Mouse (Mus musculus) neutrophil, adult 59 days (primary cell): ENCODE results near the gene Krtap12-1. TPM values are rescaled to one million over a fixed set of nuclear protein-coding genes. Genes with fewer than 3 reads are reported as not detected.

Experiments
- total RNA-seq, 2 experiments: library from RNA; stranded (reverse); gene quantifications; 1 replicate in 1 of 2; 2 replicates in 1 of 2; pipeline ENCODE4 v1.2.4; 2023

Gene Krtap12-1
- not detected for total RNA-seq

DNA sequence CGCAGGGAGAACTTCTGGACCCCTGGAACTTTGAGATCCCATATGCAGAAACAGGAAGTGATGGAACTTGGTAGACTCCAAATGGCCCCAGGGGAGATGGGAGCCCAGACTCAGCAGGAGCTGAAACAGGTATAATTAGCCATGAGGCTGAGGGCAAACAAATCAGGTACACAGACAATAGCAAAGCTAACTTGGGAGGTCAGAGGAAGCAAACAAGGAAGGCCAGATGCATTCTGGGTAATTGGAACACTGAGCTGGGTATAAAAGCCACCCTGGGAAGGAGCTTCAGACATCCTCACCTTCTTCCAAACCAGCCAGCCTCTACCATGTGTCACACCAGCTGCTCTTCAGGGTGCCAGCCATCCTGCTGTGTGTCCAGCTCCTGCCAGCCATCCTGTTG is at the start of gene Krtap12-1:
Gene Krtap12-1 (plus strand): TSS at position 301 of the 400 bp plus-strand sequence.

DNA sequence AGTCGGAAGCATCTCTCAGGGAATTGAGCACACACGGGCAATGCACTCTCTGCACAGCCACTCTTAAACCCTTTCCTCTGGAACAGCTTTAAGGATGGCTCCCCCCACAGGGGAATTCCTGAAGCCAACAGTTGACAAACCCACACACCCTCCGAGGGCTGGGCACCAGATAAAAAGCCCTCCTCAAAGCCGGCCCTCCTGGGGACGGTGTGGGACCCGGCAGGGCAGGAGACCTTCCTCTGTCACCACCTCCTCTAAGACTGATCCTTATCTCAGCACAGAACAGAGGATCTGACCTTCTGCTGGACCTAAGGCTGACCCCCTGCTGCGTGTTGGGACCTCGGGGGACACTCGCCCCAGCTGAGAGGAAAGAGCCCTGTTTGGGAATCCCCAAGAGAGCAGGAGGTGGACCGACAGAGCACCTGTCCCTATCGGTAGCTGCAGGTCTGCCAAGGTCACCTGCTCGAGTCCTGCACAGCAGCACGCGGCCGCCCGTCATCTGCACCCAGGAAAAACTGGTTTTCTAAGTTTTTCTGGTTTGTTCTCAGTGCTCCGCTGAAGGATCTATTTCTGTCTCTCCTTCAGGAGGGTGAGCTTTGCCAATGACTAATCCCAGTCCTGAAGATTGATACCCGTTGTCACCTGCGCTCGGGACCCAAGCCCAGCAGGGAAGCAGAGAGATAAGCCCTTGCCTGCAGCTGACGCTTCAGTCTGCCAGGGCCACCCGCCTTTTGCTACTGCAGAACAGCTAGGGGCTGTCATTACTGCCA is 34.3 kb upstream of the Krtap12-1 start, which contains the start of gene Tspear:
Gene Tspear (plus strand): TSS at position 675 of the 770 bp plus-strand sequence.

DNA sequence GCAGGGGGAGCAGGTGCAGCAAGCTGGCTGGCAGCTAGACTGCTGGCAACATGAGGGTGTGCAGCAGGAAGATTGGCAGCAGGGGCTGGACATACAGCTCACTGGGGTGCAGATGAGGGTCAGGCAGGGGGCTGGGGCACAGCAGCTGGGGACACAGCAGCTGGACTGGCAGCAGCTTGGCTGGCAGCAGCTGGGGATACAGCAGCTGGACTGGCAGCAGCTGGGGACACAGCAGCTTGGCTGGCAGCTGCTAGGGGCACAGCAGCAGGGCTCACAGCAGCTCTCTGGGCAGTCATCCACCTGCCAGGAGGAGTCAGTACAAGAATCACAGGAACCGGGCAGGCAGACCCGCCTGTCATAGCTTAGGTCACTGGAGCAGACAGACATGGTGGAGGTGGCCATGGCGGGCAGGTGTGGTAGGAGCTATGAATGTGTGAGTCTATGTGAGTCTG is 30.0 kb upstream of the Krtap12-1 start, which contains the start of gene Gm19402:
Gene Gm19402 (minus strand): TSS at position 402 of the 452 bp plus-strand sequence.

DNA sequence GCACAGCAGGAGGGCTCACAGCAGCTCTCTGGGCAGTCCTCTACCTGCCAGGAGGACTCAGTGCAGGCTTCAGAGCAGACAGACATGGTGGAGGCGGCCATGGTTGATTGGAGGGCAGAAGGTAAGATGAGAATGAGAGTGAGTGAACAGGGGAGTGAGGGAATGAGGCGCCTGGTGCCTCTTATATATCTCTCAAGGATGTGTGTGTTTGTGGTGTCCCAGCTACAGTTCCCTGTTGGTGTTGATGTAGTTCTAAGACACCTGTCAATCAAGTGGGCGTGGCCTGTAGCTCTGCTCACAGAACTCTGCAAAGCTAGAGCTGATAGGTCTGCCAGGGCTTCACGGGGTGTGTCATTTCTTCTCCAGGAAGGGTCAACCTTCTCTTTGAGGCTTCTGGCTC is 23.3 kb upstream of the Krtap12-1 start, which contains the start of gene Gm9508:
Gene Gm9508 (minus strand): TSS at position 101 of the 400 bp plus-strand sequence.

DNA sequence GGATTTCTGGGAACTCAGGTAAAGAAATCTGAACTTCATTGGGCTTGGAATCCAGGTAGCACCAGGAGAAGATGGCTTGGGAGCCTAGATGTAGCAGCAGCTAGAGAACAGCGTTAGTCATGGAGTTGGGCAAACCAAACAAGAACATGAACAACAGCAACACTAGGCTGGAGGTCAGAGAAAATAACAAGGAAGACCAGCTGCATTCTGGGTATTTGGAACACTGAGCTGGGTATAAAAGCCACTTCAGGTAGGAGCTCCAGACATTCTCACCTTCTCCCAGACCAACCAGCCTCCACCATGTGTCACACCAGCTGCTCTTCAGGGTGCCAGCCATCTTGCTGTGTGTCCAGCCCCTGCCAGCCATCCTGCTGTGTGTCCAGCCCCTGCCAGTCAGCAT is 14.1 kb upstream of the Krtap12-1 start, which contains the start of gene Gm10272:
Gene Gm10272 (plus strand): TSS at position 301 of the 400 bp plus-strand sequence.

DNA sequence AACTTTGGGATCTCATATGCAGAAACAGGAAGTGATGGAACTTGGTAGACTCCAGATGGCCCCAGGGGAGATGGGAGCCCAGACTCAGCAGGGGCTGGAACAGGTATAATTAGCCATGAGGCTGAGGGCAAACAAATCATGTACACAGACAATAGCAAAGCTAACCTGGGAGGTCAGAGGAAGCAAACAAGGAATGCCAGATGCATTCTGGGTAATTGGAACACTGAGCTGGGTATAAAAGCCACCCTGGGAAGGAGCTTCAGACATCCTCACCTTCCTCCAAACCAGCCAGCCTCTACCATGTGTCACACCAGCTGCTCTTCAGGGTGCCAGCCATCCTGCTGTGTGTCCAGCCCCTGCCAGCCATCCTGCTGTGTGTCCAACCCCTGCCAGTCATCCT is 9.2 kb upstream of the Krtap12-1 start, which contains the start of gene Gm10024:
Gene Gm10024 (plus strand): TSS at position 301 of the 400 bp plus-strand sequence.

DNA sequence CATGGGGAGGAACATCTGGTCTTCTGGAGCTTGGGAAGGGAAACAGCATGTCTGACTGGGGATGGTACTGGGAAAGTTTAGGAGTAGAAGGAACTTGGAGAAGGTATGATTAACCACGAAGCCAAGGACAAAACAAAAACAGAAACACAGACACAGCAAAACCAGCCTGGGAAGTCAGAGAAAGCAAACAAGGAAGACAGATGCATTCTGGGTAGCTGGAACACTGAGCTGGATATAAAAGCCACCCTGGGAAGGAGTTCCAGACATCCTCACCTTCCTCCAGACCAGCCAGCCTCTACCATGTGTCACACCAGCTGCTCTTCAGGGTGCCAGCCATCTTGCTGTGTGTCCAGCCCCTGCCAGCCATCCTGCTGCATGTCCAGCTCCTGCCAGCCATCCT is 4.9 kb upstream of the Krtap12-1 start, which contains the start of gene Gm10142:
Gene Gm10142 (plus strand): TSS at position 301 of the 400 bp plus-strand sequence.

DNA sequence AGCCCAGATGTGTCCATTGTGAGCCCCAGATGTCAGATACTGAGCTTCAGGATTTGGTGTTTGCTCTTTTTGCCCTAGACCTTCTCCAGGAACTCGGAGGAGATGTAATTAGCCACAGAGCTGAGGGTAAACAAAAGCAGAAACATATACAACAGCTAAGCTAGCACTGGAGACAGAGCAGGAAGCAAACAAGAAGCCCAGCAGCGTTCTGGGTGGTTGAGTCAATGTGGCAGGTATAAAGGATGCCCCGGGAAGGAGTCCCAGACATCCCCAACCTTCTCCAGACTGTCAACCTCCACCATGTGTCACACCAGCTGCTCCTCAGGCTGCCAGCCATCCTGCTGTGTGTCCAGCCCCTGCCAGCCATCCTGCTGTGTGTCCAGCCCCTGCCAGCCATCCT is 5.8 kb downstream of the Krtap12-1 start, which contains the start of gene Gm10100:
Gene Gm10100 (plus strand): TSS at position 301 of the 400 bp plus-strand sequence.

DNA sequence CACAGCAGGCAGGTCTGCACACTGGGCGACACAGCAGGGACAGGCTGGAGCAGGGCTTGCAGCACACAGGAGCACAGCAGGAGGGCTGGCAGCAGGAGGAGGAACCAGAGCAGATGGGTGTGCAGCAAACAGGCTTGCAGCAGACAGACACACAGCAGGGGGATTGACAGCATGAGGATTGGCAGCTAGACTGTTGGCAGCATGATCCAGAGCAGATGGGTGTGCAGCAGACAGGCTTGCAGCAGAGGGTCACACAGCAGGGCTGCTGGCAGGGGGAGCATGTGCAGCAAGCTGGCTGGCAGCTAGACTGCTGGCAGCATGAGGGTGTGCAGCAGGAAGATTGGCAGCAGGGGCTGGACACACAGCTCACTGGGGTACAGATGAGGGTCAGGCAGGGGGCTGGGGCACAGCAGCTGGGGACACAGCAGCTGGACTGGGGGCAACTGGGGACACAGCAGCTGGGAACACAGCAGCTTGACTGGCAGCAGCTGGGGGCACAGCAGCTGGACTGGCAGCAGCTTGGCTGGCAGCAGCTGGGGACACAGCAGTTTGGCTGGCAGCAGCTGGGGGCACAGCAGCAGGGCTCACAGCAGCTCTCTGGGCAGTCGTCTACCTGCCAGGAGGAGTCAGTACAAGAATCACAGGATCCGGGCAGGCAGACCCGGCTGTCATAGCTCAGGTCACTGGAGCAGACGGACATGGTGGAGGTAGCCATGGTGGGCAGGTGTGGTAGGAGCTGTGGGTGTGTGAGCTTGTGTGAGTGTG is 21.7 kb downstream of the Krtap12-1 start, which contains the start of gene Gm18596:
Gene Gm18596 (minus strand): TSS at position 715 of the 765 bp plus-strand sequence.

DNA sequence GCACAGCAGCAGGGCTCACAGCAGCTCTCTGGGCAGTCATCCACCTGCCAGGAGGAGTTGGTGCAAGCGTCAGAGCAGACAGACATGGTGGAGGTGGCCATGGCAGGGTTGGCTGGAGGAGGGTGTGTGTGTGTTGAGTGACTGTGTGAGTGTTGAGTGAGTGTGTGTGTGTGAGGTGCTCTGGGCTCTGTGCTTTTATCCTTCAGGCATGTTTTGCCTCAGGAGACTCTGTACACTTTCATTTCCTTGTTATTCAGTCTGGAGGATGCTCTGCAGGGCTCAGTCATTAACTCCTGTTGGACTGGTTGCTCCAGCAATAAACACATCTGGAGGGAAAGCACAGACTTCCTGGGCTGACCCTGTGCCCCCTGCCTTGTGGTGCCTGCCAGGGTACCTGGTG is 30.9 kb downstream of the Krtap12-1 start, which contains the start of gene Gm9736:
Gene Gm9736 (minus strand): TSS at position 101 of the 400 bp plus-strand sequence.

DNA sequence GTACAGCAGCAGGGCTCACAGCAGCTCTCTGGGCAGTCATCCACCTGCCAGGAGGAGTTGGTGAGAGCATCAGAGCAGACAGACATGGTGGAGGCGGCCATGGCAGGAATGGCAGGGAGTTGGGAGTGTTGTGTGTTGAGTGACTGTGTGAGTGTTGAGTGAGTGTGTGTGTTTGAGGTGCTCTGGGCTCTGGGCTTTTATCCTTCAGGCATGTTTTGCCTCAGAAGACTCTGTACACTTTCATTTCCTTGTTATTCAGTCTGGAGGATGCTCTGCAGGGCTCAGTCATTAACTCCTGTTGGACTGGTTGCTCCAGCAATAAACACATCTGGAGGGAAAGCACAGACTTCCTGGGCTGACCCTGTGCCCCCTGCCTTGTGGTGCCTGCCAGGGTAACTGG is 39.2 kb downstream of the Krtap12-1 start, which contains the start of gene Gm3233:
Gene Gm3233 (minus strand): TSS at position 101 of the 400 bp plus-strand sequence.

Other genes starting within 250 kb of the Krtap12-1 start
- 10 to 100 TPM; 14.1 to 14.8 TPM for gene Fam207a, start 204.8 kb upstream of the Krtap12-1 start, total RNA-seq
- gene Itgb2, start 190.3 kb upstream of the Krtap12-1 start, total RNA-seq = 100 to 1,000 TPM; 864 to 906 TPM
- 10 to 100 TPM; 84.8 to 91.5 TPM for gene Pttg1ip, start 138.9 kb upstream of the Krtap12-1 start, total RNA-seq
- gene Sumo3, start 114.5 kb upstream of the Krtap12-1 start, total RNA-seq = 10 to 100 TPM; 53.3 to 62.0 TPM
- gene Gm49325, start 114.4 kb upstream of the Krtap12-1 start, total RNA-seq = not detected
- gene Ube2g2, start 98.3 kb upstream of the Krtap12-1 start, total RNA-seq = 10 to 100 TPM; 31.4 to 37.3 TPM
- gene Tspear, start 34.0 kb upstream of the Krtap12-1 start, total RNA-seq = not detected
- not detected for gene Gm19402, start 29.8 kb upstream of the Krtap12-1 start, total RNA-seq
- not detected for gene Gm9508, start 23.4 kb upstream of the Krtap12-1 start, total RNA-seq
- not detected for gene Gm10272, start 14.0 kb upstream of the Krtap12-1 start, total RNA-seq
- gene Gm10024, start 9.1 kb upstream of the Krtap12-1 start, total RNA-seq = not detected
- not detected for gene Gm10142, start 4.8 kb upstream of the Krtap12-1 start, total RNA-seq
- not detected for gene Gm10100, start 5.9 kb downstream of the Krtap12-1 start, total RNA-seq
- not detected for gene Gm18596, start 22.0 kb downstream of the Krtap12-1 start, total RNA-seq
- not detected for gene Gm9736, start 30.8 kb downstream of the Krtap12-1 start, total RNA-seq
- not detected for gene Gm3233, start 39.1 kb downstream of the Krtap12-1 start, total RNA-seq
- gene Gm3238, start 50.7 kb downstream of the Krtap12-1 start, total RNA-seq = not detected
- not detected for gene Gm7138, start 56.3 kb downstream of the Krtap12-1 start, total RNA-seq
- not detected for gene Gm3250, start 61.9 kb downstream of the Krtap12-1 start, total RNA-seq
- gene Gm7137, start 67.6 kb downstream of the Krtap12-1 start, total RNA-seq = not detected
- gene Gm9639, start 74.5 kb downstream of the Krtap12-1 start, total RNA-seq = not detected
- gene Gm19668, start 78.5 kb downstream of the Krtap12-1 start, total RNA-seq = not detected
- gene Gm9507, start 91.2 kb downstream of the Krtap12-1 start, total RNA-seq = not detected
- gene Gm2696, start 94.1 kb downstream of the Krtap12-1 start, total RNA-seq = not detected
- not detected for gene Krtap10-4, start 106.5 kb downstream of the Krtap12-1 start, total RNA-seq
- gene Krtap10-10, start 115.3 kb downstream of the Krtap12-1 start, total RNA-seq = not detected
- gene Gm36176, start 126.2 kb downstream of the Krtap12-1 start, total RNA-seq = not detected
- gene Gm10318, start 132.3 kb downstream of the Krtap12-1 start, total RNA-seq = not detected
- not detected for gene Gm3285, start 141.4 kb downstream of the Krtap12-1 start, total RNA-seq
- gene Lrrc3, start 181.9 kb downstream of the Krtap12-1 start, total RNA-seq = under 1 TPM; 0.11 to 0.31 TPM
- 100 to 1,000 TPM; 278 to 284 TPM for gene Trpm2, start 250.0 kb downstream of the Krtap12-1 start, total RNA-seq